Mouse (Mus musculus): Measurements from ENCODE around the gene Olfr750.

Gene Olfr750

GRCm38 (mm10) chr14:51088166-51088969 lies 14.1 kb upstream of the Olfr750 start:
- no peak for DNase-seq (ENCODE audit: low read depth, low spot score)

- DNase-seq (ENCODE audit: low read depth, low spot score): no peak
Measured at GRCm38 (mm10) chr14:51087762-51088161, 13.5 kb upstream of the Olfr750 start.

GRCm38 (mm10) chr14:51085911-51086310 lies 11.7 kb upstream of the Olfr750 start:
- no peak for DNase-seq (ENCODE audit: low read depth, low spot score)

- no peak for DNase-seq (ENCODE audit: low read depth, low spot score)
Measured at GRCm38 (mm10) chr14:51085086-51085485, 10.9 kb upstream of the Olfr750 start.

GRCm38 (mm10) chr14:51083805-51084204 lies 9.6 kb upstream of the Olfr750 start:
- no peak for DNase-seq (ENCODE audit: low read depth, low spot score)

GRCm38 (mm10) chr14:51082599-51083581 lies 8.7 kb upstream of the Olfr750 start:
- DNase-seq (ENCODE audit: low read depth, low spot score): no peak

GRCm38 (mm10) chr14:51081035-51081434 lies 6.8 kb upstream of the Olfr750 start:
- DNase-seq (ENCODE audit: low read depth, low spot score): no peak

- no peak for DNase-seq (ENCODE audit: low read depth, low spot score)
Measured at GRCm38 (mm10) chr14:51079180-51079579, 4.9 kb upstream of the Olfr750 start.

- DNase-seq (ENCODE audit: low read depth, low spot score): no peak
Measured at GRCm38 (mm10) chr14:51069617-51070016, 4.6 kb downstream of the Olfr750 start.

- DNase-seq (ENCODE audit: low read depth, low spot score): no peak
Measured at GRCm38 (mm10) chr14:51068956-51069355, 5.3 kb downstream of the Olfr750 start.

- DNase-seq (ENCODE audit: low read depth, low spot score): no peak
Measured at GRCm38 (mm10) chr14:51060761-51061160, 13.5 kb downstream of the Olfr750 start.

- DNase-seq (ENCODE audit: low read depth, low spot score): no peak
Measured at GRCm38 (mm10) chr14:51057401-51057831, 16.8 kb downstream of the Olfr750 start, which contains the start of gene Rnase12. Gene Rnase12 (minus strand): TSS chr14:51057661.

GRCm38 (mm10) chr14:51054243-51055237 lies 19.7 kb downstream of the Olfr750 start:
- DNase-seq (ENCODE audit: low read depth, low spot score): no peak

- DNase-seq (ENCODE audit: low read depth, low spot score): no peak
Measured at GRCm38 (mm10) chr14:51053176-51053575, 21.1 kb downstream of the Olfr750 start.

- no peak for DNase-seq (ENCODE audit: low read depth, low spot score)
Measured at GRCm38 (mm10) chr14:51051941-51052340, 22.3 kb downstream of the Olfr750 start.

GRCm38 (mm10) chr14:51050063-51050462 lies 24.2 kb downstream of the Olfr750 start, which contains the start of gene Rnase11:
Gene Rnase11 (minus strand): TSS chr14:51050163.
- DNase-seq (ENCODE audit: low read depth, low spot score): no peak

GRCm38 (mm10) chr14:51047846-51048245 lies 26.4 kb downstream of the Olfr750 start:
- DNase-seq (ENCODE audit: low read depth, low spot score): no peak

- no peak for DNase-seq (ENCODE audit: low read depth, low spot score)
Measured at GRCm38 (mm10) chr14:51041769-51042168, 32.5 kb downstream of the Olfr750 start, which contains the start of gene Rnase9. Gene Rnase9 (minus strand): TSS chr14:51041869.

GRCm38 (mm10) chr14:51036214-51036613 lies 38.0 kb downstream of the Olfr750 start:
- no peak for DNase-seq (ENCODE audit: low read depth, low spot score)

GRCm38 (mm10) chr14:51035206-51035605 lies 39.0 kb downstream of the Olfr750 start:
- DNase-seq (ENCODE audit: low read depth, low spot score): no peak

Data from telencephalon, adult 2 months (tissue).